In genomic region chr19:37673393-37673792, GRCm38 (mm10) we compare ENCODE assay signal across 19 mouse cellular contexts. TPM values are rescaled to one million over a fixed set of nuclear protein-coding genes. Genes with fewer than 3 reads are reported as not detected.
DNase-seq lines count a peak whose midpoint lies in the region; ATAC-seq lines count a peak whose summit lies in the region.
"Had no signal": no experiment of that assay in that cellular context is flagged by ENCODE, and none has a peak within 500 bp of the region (broad histone marks: within the 10 kb centered on the region; RNA-seq: fewer than 3 reads in every experiment).

No protein-coding gene starts in this region.

- ATAC-seq in frontal cortex, adult (ENCODE audit: low TSS enrichment), result peak; percentile 65; the same call in 1 of the 2 replicates
- ATAC-seq in megakaryocyte-erythroid progenitor cell, adult 5-6 weeks (replicated peaks; ENCODE audit: low FRiP score, low TSS enrichment, poor library complexity, severe bottlenecking), result 0 out of 2 replicates have a peak, but pooled peaks have one; percentile 28
- ATAC-seq: midbrain, embryonic 13.5 days had no signal

- DNase-seq in frontal cortex, postnatal 36 days (ENCODE audit: low spot score in 2 of 2), result no peak
- peak; percentile 9 for DNase-seq in CD4-positive, CD25-positive, alpha-beta regulatory T cell, adult 2 months (ENCODE audit: low read depth, low spot score)
- peak; percentile 25 for DNase-seq in adipocyte (ENCODE audit: low spot score)
- DNase-seq in layer of hippocampus, adult 9-11 months, result no peak
- DNase-seq in c-Kit-positive CD71-positive TER-119-positive erythroid progenitor cells, embryonic 14.5 days (ENCODE audit: low spot score), result no peak
- no peak for DNase-seq in kidney, postnatal 10 days
- DNase-seq: adrenal gland, postnatal 10 days; cerebellum, adult 11-12 months; cerebellum, postnatal 36 days; heart, adult 11 months; heart, postnatal 36 days; kidney, adult 11 months; layer of hippocampus, postnatal 36 days; right cerebral cortex, postnatal 14 days had no signal

RNA-seq across cellular contexts. Expression of gene Cyp26c1, which starts 12.0 kb away (rescaled TPM):
- not detected in 2 replicates for total RNA-seq in megakaryocyte-erythroid progenitor cell, adult 5-6 weeks (2014; fragmentation: Nextera tagmentation)
- total RNA-seq in megakaryocyte-erythroid progenitor cell, adult 5-6 weeks (2017), result not detected in 2 replicates
- total RNA-seq: gastrocnemius, adult 8-10 months; heart, postnatal 36 days; left cerebral cortex, postnatal 14 days had no signal

RNA-seq across cellular contexts. Expression of gene Cyp26a1, which starts 24.2 kb away (rescaled TPM):
- total RNA-seq in megakaryocyte-erythroid progenitor cell, adult 5-6 weeks (2014; fragmentation: Nextera tagmentation), result not detected in 2 replicates
- total RNA-seq in megakaryocyte-erythroid progenitor cell, adult 5-6 weeks (2017), result not detected in 2 replicates
- total RNA-seq: heart, postnatal 36 days had no signal

Comparison
In these comparisons a context has a peak if more than half of its experiments do, and no peak if none do; other contexts are left out.
1. DNase-seq: peak in CD4-positive, CD25-positive, alpha-beta regulatory T cell, adult 2 months (single experiment) and adipocyte (single experiment); none in frontal cortex, postnatal 36 days (0 of 2), layer of hippocampus, adult 9-11 months (single experiment), c-Kit-positive CD71-positive TER-119-positive erythroid progenitor cells, embryonic 14.5 days (single experiment) and kidney, postnatal 10 days (single experiment).